Mouse (Mus musculus): ENCODE measurements around the gene Olfr1065.
A peak's percentile ranks its signal among the peaks of the same experiment; 100 is the strongest.
"Not testable (repeated sequence)": the region's sequence is repeated elsewhere in the genome, so short reads cannot be mapped to it uniquely, and the experiment has no call there.

Gene Olfr1065

GRCm38 (mm10) chr2:86450491-86450890, at the start of gene Olfr1065:
Olfr1065 (minus strand) TSS chr2:86450591.
- DNase-seq = not testable (repeated sequence)

GRCm38 (mm10) chr2:86487286-86487685, 36.9 kb upstream of the Olfr1065 start, which contains the start of gene Olfr228:
Olfr228 (minus strand) TSS chr2:86487386.
- no peak for DNase-seq

GRCm38 (mm10) chr2:86464442-86465109, 14.2 kb upstream of the Olfr1065 start:
- peak; percentile 65 to 69 for DNase-seq

- DNase-seq = no peak
Measured at GRCm38 (mm10) chr2:86460434-86460833, 10.0 kb upstream of the Olfr1065 start.

GRCm38 (mm10) chr2:86456169-86456568, 5.8 kb upstream of the Olfr1065 start, which contains the start of gene Olfr1066:
Olfr1066 (minus strand) TSS chr2:86456269.
- DNase-seq = no peak

GRCm38 (mm10) chr2:86442101-86442500, 8.3 kb downstream of the Olfr1065 start:
- not testable (repeated sequence) for DNase-seq

GRCm38 (mm10) chr2:86428511-86428910, 21.9 kb downstream of the Olfr1065 start:
- DNase-seq = not testable (repeated sequence)

- DNase-seq = not testable (repeated sequence)
Measured at GRCm38 (mm10) chr2:86426649-86427048, 23.7 kb downstream of the Olfr1065 start, which contains the start of gene Olfr1062. Olfr1062 (minus strand) TSS chr2:86426749.

- no peak for DNase-seq
Measured at GRCm38 (mm10) chr2:86413950-86414349, 36.4 kb downstream of the Olfr1065 start, which contains the start of gene Olfr1061. Olfr1061 (minus strand) TSS chr2:86414050.

GRCm38 (mm10) chr2:86395114-86395513, 55.3 kb downstream of the Olfr1065 start:
- no peak for DNase-seq

Measured in cerebellum, postnatal 14 days (tissue).